Mouse (Mus musculus): Measurements from ENCODE around the gene Zdbf2. TPM values are rescaled to one million over a fixed set of nuclear protein-coding genes. Genes with fewer than 3 reads are reported as not detected.
A peak's percentile ranks its signal among the peaks of the same experiment; 100 is the strongest.

Zdbf2 gene
- 12.8 and 19.0 TPM in 2 replicates for polyA plus RNA-seq (2012; rRNA removed)

GRCm38 (mm10) chr1:63272741-63273338 is at the start of gene Zdbf2:
Gene Zdbf2, plus strand, starts transcription at chr1:63273265.
- TF ChIP-seq POLR2A (IDR thresholded peaks at IDR 0.05; ENCODE audit: borderline replicate concordance, extremely low read depth, insufficient read depth, insufficient read length, poor library complexity, severe bottlenecking): peak; percentile 88
- TF ChIP-seq CTCF (IDR thresholded peaks at IDR 0.05; ENCODE audit: borderline replicate concordance, extremely low read depth, insufficient read depth, insufficient read length): no peak
- peak; percentile 86 for DNase-seq (ENCODE audit: low read depth)

- DNase-seq (ENCODE audit: low read depth): no peak
- no peak for TF ChIP-seq POLR2A (IDR thresholded peaks at IDR 0.05; ENCODE audit: borderline replicate concordance, extremely low read depth, insufficient read depth, insufficient read length, poor library complexity, severe bottlenecking)
- TF ChIP-seq CTCF (IDR thresholded peaks at IDR 0.05; ENCODE audit: borderline replicate concordance, extremely low read depth, insufficient read depth, insufficient read length): no peak
These were observed 48.1 kb upstream of the Zdbf2 start for GRCm38 (mm10) chr1:63225009-63225408.

- DNase-seq (ENCODE audit: low read depth): peak; percentile 27
- TF ChIP-seq CTCF (IDR thresholded peaks at IDR 0.05; ENCODE audit: borderline replicate concordance, extremely low read depth, insufficient read depth, insufficient read length) (no peak), POLR2A (IDR thresholded peaks at IDR 0.05; ENCODE audit: borderline replicate concordance, extremely low read depth, insufficient read depth, insufficient read length, poor library complexity, severe bottlenecking) (no peak)
These were observed 47.2 kb upstream of the Zdbf2 start for GRCm38 (mm10) chr1:63225890-63226289.

GRCm38 (mm10) chr1:63227241-63227640 is 45.8 kb upstream of the Zdbf2 start:
- TF ChIP-seq POLR2A (IDR thresholded peaks at IDR 0.05; ENCODE audit: borderline replicate concordance, extremely low read depth, insufficient read depth, insufficient read length, poor library complexity, severe bottlenecking) (no peak), CTCF (IDR thresholded peaks at IDR 0.05; ENCODE audit: borderline replicate concordance, extremely low read depth, insufficient read depth, insufficient read length) (no peak)
- no peak for DNase-seq (ENCODE audit: low read depth)

- TF ChIP-seq POLR2A (IDR thresholded peaks at IDR 0.05; ENCODE audit: borderline replicate concordance, extremely low read depth, insufficient read depth, insufficient read length, poor library complexity, severe bottlenecking) (no peak), CTCF (IDR thresholded peaks at IDR 0.05; ENCODE audit: borderline replicate concordance, extremely low read depth, insufficient read depth, insufficient read length) (no peak)
- DNase-seq (ENCODE audit: low read depth): peak; percentile 56
These were observed 35.7 kb upstream of the Zdbf2 start for GRCm38 (mm10) chr1:63237371-63237770.

- no peak for TF ChIP-seq POLR2A (IDR thresholded peaks at IDR 0.05; ENCODE audit: borderline replicate concordance, extremely low read depth, insufficient read depth, insufficient read length, poor library complexity, severe bottlenecking)
- DNase-seq (ENCODE audit: low read depth): no peak
These were observed 33.8 kb upstream of the Zdbf2 start for GRCm38 (mm10) chr1:63239305-63239704.

- DNase-seq (ENCODE audit: low read depth): peak; percentile 18
These were observed 33.3 kb upstream of the Zdbf2 start for GRCm38 (mm10) chr1:63239751-63240150.

GRCm38 (mm10) chr1:63243854-63244253 is 29.2 kb upstream of the Zdbf2 start:
- DNase-seq (ENCODE audit: low read depth): no peak
- TF ChIP-seq POLR2A (IDR thresholded peaks at IDR 0.05; ENCODE audit: borderline replicate concordance, extremely low read depth, insufficient read depth, insufficient read length, poor library complexity, severe bottlenecking): no peak
- TF ChIP-seq CTCF (IDR thresholded peaks at IDR 0.05; ENCODE audit: borderline replicate concordance, extremely low read depth, insufficient read depth, insufficient read length): no peak

More at GRCm38 (mm10) chr1:63239751-63240150, 33.3 kb upstream of the Zdbf2 start:
- TF ChIP-seq CTCF (IDR thresholded peaks at IDR 0.05; ENCODE audit: borderline replicate concordance, extremely low read depth, insufficient read depth, insufficient read length) (no peak), POLR2A (IDR thresholded peaks at IDR 0.05; ENCODE audit: borderline replicate concordance, extremely low read depth, insufficient read depth, insufficient read length, poor library complexity, severe bottlenecking) (no peak)

GRCm38 (mm10) chr1:63246862-63247521 is 26.1 kb upstream of the Zdbf2 start:
- peak; percentile 92 for DNase-seq (ENCODE audit: low read depth)
- TF ChIP-seq POLR2A (IDR thresholded peaks at IDR 0.05; ENCODE audit: borderline replicate concordance, extremely low read depth, insufficient read depth, insufficient read length, poor library complexity, severe bottlenecking) (no peak), CTCF (IDR thresholded peaks at IDR 0.05; ENCODE audit: borderline replicate concordance, extremely low read depth, insufficient read depth, insufficient read length) (no peak)

GRCm38 (mm10) chr1:63247831-63248359 is 25.2 kb upstream of the Zdbf2 start:
- TF ChIP-seq POLR2A (IDR thresholded peaks at IDR 0.05; ENCODE audit: borderline replicate concordance, extremely low read depth, insufficient read depth, insufficient read length, poor library complexity, severe bottlenecking): no peak
- no peak for TF ChIP-seq CTCF (IDR thresholded peaks at IDR 0.05; ENCODE audit: borderline replicate concordance, extremely low read depth, insufficient read depth, insufficient read length)
- peak; percentile 66 for DNase-seq (ENCODE audit: low read depth)

- peak; percentile 48 for DNase-seq (ENCODE audit: low read depth)
- TF ChIP-seq CTCF (IDR thresholded peaks at IDR 0.05; ENCODE audit: borderline replicate concordance, extremely low read depth, insufficient read depth, insufficient read length) (no peak), POLR2A (IDR thresholded peaks at IDR 0.05; ENCODE audit: borderline replicate concordance, extremely low read depth, insufficient read depth, insufficient read length, poor library complexity, severe bottlenecking) (no peak)
These were observed 24.7 kb upstream of the Zdbf2 start for GRCm38 (mm10) chr1:63248360-63248851.

Measured in brain, embryonic 14.5 days (tissue).